Mouse (Mus musculus) erythroblast, embryonic 14.5 days (primary cell): ENCODE data around the gene Sycn. TPM values are rescaled to one million over a fixed set of nuclear protein-coding genes. Genes with fewer than 3 reads are reported as not detected.

Experiments used
- H3K27me3 ChIP-seq: 2 replicates; pipeline ENCODE4 v1.6.1; 2012; ENCODE audit warnings: inconsistent platforms; ENCODE audit not compliant: control insufficient read depth
- H3K36me3 ChIP-seq: 2 replicates; pipeline ENCODE4 v1.6.1; 2012; ENCODE audit warnings: mild to moderate bottlenecking, inconsistent platforms; ENCODE audit not compliant: control insufficient read depth
- H3K4me1 ChIP-seq: 2 replicates; pipeline ENCODE4 v1.6.1; 2012; ENCODE audit warnings: inconsistent platforms; ENCODE audit not compliant: control insufficient read depth
- H3K4me3 ChIP-seq: replicated peaks from 2 replicates; pipeline ENCODE3; 2012; ENCODE audit warnings: moderate library complexity, mild to moderate bottlenecking, inconsistent platforms
- H3K9me3 ChIP-seq: 2 replicates; pipeline ENCODE4 v1.6.1; 2012; ENCODE audit warnings: low read length, inconsistent platforms, mixed read lengths; ENCODE audit not compliant: control insufficient read depth
- GATA1 ChIP-seq: IDR thresholded peaks from 2 replicates; pipeline ENCODE4 v1.6.1; 2012; ENCODE audit warnings: low read length, inconsistent platforms, mixed read lengths
- TAL1 ChIP-seq: IDR thresholded peaks from 3 replicates; pipeline ENCODE4 v1.6.1; 2012; ENCODE audit warnings: low read length, inconsistent platforms, mixed read lengths
- polyA plus RNA-seq: library from polyadenylated mRNA; stranded (reverse); fragments of >175 nt; gene quantifications from 2 replicates; pipeline ENCODE4 v1.2.3, GENCODE M21; 2012

Sycn gene
- polyA plus RNA-seq, 1 experiment, result not detected

- no peaks in the 10 kb centered on the region for H3K27me3 ChIP-seq
- TF ChIP-seq TAL1, result no peak
- TF ChIP-seq GATA1, result no peak
- peaks cover 13% of the 10 kb centered on the region for H3K4me1 ChIP-seq
- H3K9me3 ChIP-seq, result 0 out of 2 replicates have a peak, but pooled peaks cover 3% of the 10 kb centered on the region
- no peak overlapping the region for H3K4me3 ChIP-seq
- peaks cover 35% of the 10 kb centered on the region for H3K36me3 ChIP-seq
Measured at GRCm38 (mm10) chr7:28555939-28556535, 15.4 kb downstream of the Sycn start.

- Histone ChIP-seq H3K27me3 (no peaks in the 10 kb centered on the region), H3K4me3 (no peak overlapping the region), H3K36me3 (peaks cover 44% of the 10 kb centered on the region), H3K9me3 (0 out of 2 replicates have a peak, but pooled peaks cover 3% of the 10 kb centered on the region), H3K4me1 (peaks cover 13% of the 10 kb centered on the region)
- TF ChIP-seq GATA1 (no peak), TAL1 (no peak)
Measured at GRCm38 (mm10) chr7:28557069-28557468, 16.4 kb downstream of the Sycn start.

GRCm38 (mm10) chr7:28557708-28558107, 17.0 kb downstream of the Sycn start:
- H3K36me3 ChIP-seq, result peaks cover 51% of the 10 kb centered on the region
- H3K27me3 ChIP-seq, result no peaks in the 10 kb centered on the region
- no peak for TF ChIP-seq GATA1
- no peak for TF ChIP-seq TAL1
- H3K9me3 ChIP-seq, result no peaks in the 10 kb centered on the region
- H3K4me1 ChIP-seq, result peaks cover 13% of the 10 kb centered on the region
- no peak overlapping the region for H3K4me3 ChIP-seq

GRCm38 (mm10) chr7:28558486-28558885, 17.8 kb downstream of the Sycn start:
- Histone ChIP-seq H3K4me3 (no peak overlapping the region), H3K9me3 (no peaks in the 10 kb centered on the region), H3K27me3 (no peaks in the 10 kb centered on the region), H3K4me1 (peaks cover 13% of the 10 kb centered on the region), H3K36me3 (peaks cover 59% of the 10 kb centered on the region)
- TF ChIP-seq GATA1, result no peak
- no peak for TF ChIP-seq TAL1

- Histone ChIP-seq H3K36me3 (peaks cover 82% of the 10 kb centered on the region), H3K4me3 (no peak overlapping the region), H3K4me1 (peaks cover 13% of the 10 kb centered on the region), H3K9me3 (no peaks in the 10 kb centered on the region), H3K27me3 (no peaks in the 10 kb centered on the region)
- TF ChIP-seq TAL1 (no peak), GATA1 (no peak)
Measured at GRCm38 (mm10) chr7:28560856-28561255, 20.2 kb downstream of the Sycn start.

- Histone ChIP-seq H3K4me1 (peaks cover 12% of the 10 kb centered on the region), H3K4me3 (no peak overlapping the region), H3K9me3 (no peaks in the 10 kb centered on the region), H3K36me3 (peaks cover 93% of the 10 kb centered on the region), H3K27me3 (no peaks in the 10 kb centered on the region)
- TF ChIP-seq TAL1 (no peak), GATA1 (no peak)
Measured at GRCm38 (mm10) chr7:28561967-28562366, 21.3 kb downstream of the Sycn start.

- peaks cover 95% of the 10 kb centered on the region for H3K36me3 ChIP-seq
- no peaks in the 10 kb centered on the region for H3K9me3 ChIP-seq
- H3K4me1 ChIP-seq, result peaks cover 11% of the 10 kb centered on the region
- no peak overlapping the region for H3K4me3 ChIP-seq
- TF ChIP-seq TAL1 (no peak), GATA1 (no peak)
- H3K27me3 ChIP-seq, result no peaks in the 10 kb centered on the region
Measured at GRCm38 (mm10) chr7:28562371-28562770, 21.7 kb downstream of the Sycn start.

- peaks cover 8% of the 10 kb centered on the region for H3K4me1 ChIP-seq
- no peaks in the 10 kb centered on the region for H3K9me3 ChIP-seq
- H3K27me3 ChIP-seq, result no peaks in the 10 kb centered on the region
- peaks cover 97% of the 10 kb centered on the region for H3K36me3 ChIP-seq
- H3K4me3 ChIP-seq, result no peak overlapping the region
- TF ChIP-seq GATA1 (no peak), TAL1 (no peak)
Measured at GRCm38 (mm10) chr7:28562951-28563350, 22.3 kb downstream of the Sycn start.

GRCm38 (mm10) chr7:28565407-28565806, 24.7 kb downstream of the Sycn start:
- Histone ChIP-seq H3K4me1 (peaks cover 15% of the 10 kb centered on the region), H3K9me3 (no peaks in the 10 kb centered on the region), H3K27me3 (no peaks in the 10 kb centered on the region), H3K36me3 (peaks cover 99% of the 10 kb centered on the region), H3K4me3 (no peak overlapping the region)
- no peak for TF ChIP-seq GATA1
- TF ChIP-seq TAL1, result no peak

- H3K27me3 ChIP-seq, result no peaks in the 10 kb centered on the region
- no peaks in the 10 kb centered on the region for H3K9me3 ChIP-seq
- TF ChIP-seq TAL1 (no peak), GATA1 (no peak)
- H3K36me3 ChIP-seq, result peaks cover 88% of the 10 kb centered on the region
- peaks cover 35% of the 10 kb centered on the region for H3K4me1 ChIP-seq
- no peak overlapping the region for H3K4me3 ChIP-seq
Measured at GRCm38 (mm10) chr7:28567539-28567938, 26.9 kb downstream of the Sycn start.
